Mouse (Mus musculus): ENCODE data around the gene Trp53bp2.

GRCm38 (mm10) chr1:182439546-182440222 lies 30.7 kb downstream of the Trp53bp2 start:
- TF ChIP-seq FLI1 (IDR thresholded peaks at IDR 0.05; ENCODE audit: low read length) (no peak), GATA1 (IDR thresholded peaks at IDR 0.05; ENCODE audit: borderline replicate concordance, low read length) (no peak)

Measured in megakaryocyte, embryonic 14.5 days (primary cell).